Mouse (Mus musculus): ENCODE data around the gene Rapgef3.

Gene Rapgef3

GRCm38 (mm10) chr15:97721008-97721701, 46.6 kb downstream of the Rapgef3 start:
- no peak for ATAC-seq (ENCODE audit: low TSS enrichment)

GRCm38 (mm10) chr15:97720026-97720675, 47.6 kb downstream of the Rapgef3 start:
- no peak for ATAC-seq (ENCODE audit: low TSS enrichment)

- no peak for ATAC-seq (ENCODE audit: low TSS enrichment)
Measured at GRCm38 (mm10) chr15:97719494-97719893, 48.3 kb downstream of the Rapgef3 start.

GRCm38 (mm10) chr15:97718535-97719155, 49.1 kb downstream of the Rapgef3 start:
- no peak for ATAC-seq (ENCODE audit: low TSS enrichment)

GRCm38 (mm10) chr15:97717861-97718534, 49.8 kb downstream of the Rapgef3 start:
- peak; percentile 84 for ATAC-seq (ENCODE audit: low TSS enrichment)

- no peak for ATAC-seq (ENCODE audit: low TSS enrichment)
Measured at GRCm38 (mm10) chr15:97716782-97717181, 51.0 kb downstream of the Rapgef3 start.

GRCm38 (mm10) chr15:97715734-97716133, 52.0 kb downstream of the Rapgef3 start:
- no peak for ATAC-seq (ENCODE audit: low TSS enrichment)

- no peak for ATAC-seq (ENCODE audit: low TSS enrichment)
Measured at GRCm38 (mm10) chr15:97715083-97715482, 52.7 kb downstream of the Rapgef3 start.

- ATAC-seq (ENCODE audit: low TSS enrichment), result no peak
Measured at GRCm38 (mm10) chr15:97712546-97712945, 55.2 kb downstream of the Rapgef3 start.

- no peak for ATAC-seq (ENCODE audit: low TSS enrichment)
Measured at GRCm38 (mm10) chr15:97710906-97711305, 56.9 kb downstream of the Rapgef3 start.

GRCm38 (mm10) chr15:97705211-97706050, 62.3 kb downstream of the Rapgef3 start, which contains the start of gene Rpap3:
Gene Rpap3 (minus strand): TSS chr15:97705825.
- peak; percentile 98 for ATAC-seq (ENCODE audit: low TSS enrichment)

- no peak for ATAC-seq (ENCODE audit: low TSS enrichment)
Measured at GRCm38 (mm10) chr15:97696616-97697015, 71.2 kb downstream of the Rapgef3 start.
